Mouse (Mus musculus) erythroblast, embryonic 14.5 days (primary cell): ENCODE measurements around the gene BC025920.
"Not testable (repeated sequence)": the region's sequence is repeated elsewhere in the genome, so short reads cannot be mapped to it uniquely, and the experiment has no call there.

Experiments used
- GATA1 ChIP-seq: IDR thresholded peaks from 2 replicates; pipeline ENCODE4 v1.6.1; 2012; ENCODE audit warnings: low read length, inconsistent platforms, mixed read lengths
- TAL1 ChIP-seq: IDR thresholded peaks from 3 replicates; pipeline ENCODE4 v1.6.1; 2012; ENCODE audit warnings: low read length, inconsistent platforms, mixed read lengths

DNA sequence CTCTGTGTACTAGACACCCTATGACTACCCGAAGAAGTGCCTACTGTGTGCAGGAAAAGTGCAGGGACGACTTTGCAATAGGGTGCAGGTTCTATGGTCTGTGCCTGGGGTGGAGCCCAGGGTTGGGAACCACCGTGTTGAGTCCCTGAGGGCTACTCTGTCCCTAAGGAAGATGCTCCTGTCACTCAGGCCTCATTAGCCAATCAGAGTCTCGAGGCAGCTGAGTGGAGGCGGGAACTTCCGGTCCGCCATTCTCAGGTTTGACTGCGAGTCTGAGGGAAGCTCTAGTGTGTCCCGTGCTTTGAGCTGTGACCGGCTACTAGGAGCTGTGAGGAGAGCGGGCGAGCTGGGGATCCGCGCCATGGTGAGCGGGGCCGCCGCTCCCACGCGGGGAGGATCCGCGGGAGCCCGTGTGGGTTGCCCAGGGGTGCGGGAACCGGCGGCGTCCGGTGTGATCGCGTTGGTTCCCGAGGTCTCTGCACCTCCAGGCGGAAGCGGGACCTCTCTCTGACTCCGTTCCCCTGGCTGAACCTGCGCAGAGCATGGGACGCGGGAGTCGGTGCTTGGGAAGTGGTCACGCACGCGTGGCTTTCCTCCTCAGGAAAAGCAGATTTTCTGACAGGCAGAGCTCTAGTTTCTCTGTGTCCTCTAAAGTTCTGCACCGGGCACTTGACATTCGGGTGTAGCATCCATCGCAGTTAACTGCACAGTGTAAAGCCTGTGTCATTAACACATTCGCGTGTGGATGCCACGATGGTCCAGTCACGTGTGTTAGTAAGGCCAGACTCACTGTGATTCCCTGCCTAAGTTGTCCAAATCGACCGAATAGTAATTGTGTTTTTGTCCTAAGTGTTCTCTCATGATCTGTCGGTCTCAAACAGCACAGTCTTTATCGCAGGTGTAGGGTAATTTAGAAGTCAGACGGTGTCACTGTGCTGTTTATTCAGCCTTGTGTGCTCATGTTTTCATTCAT is 43.0 kb downstream of the BC025920 start, which contains the start of gene Gm10778:
- TF ChIP-seq GATA1, TAL1: not testable (repeated sequence)
